Mouse (Mus musculus) v-Abl transformed pro-B cells (cell line): ENCODE measurements around the gene Mllt3.

Source experiments
- in situ Hi-C, 2 experiments: fragments of 400-800 bp; cut with MboI; formaldehyde crosslinking; loops; one replicate each; pipeline ENCODE4 v1.15.1; 2025; ENCODE audit not compliant: unreplicated experiment in 2 of 2

Gene Mllt3

GRCm38 (mm10) chr4:87800276-87800675, 232.9 kb downstream of the Mllt3 start:
- in situ Hi-C loops: loop anchor here in 1 of 2 experiments (25.0 kb wide), 1 partner anchor 1838 kb away; no protein-coding TSS in a partner anchor

GRCm38 (mm10) chr4:87799418-87799817, 233.7 kb downstream of the Mllt3 start:
- in situ Hi-C loops: no loop called here

- in situ Hi-C loops: no loop called here
These were observed 237.9 kb downstream of the Mllt3 start for GRCm38 (mm10) chr4:87795261-87795660.

- in situ Hi-C loops: loop anchor here in 1 of 2 experiments (5.0 kb wide), 2 partner anchors 103 to 508 kb away; no protein-coding TSS in a partner anchor
These were observed 238.9 kb downstream of the Mllt3 start for GRCm38 (mm10) chr4:87794216-87794615.

- in situ Hi-C loops: loop anchor here in 1 of 2 experiments (5.0 kb wide), 2 partner anchors 105 to 510 kb away; no protein-coding TSS in a partner anchor
These were observed 240.7 kb downstream of the Mllt3 start for GRCm38 (mm10) chr4:87792511-87792910.

- in situ Hi-C loops: loop anchor here (5.0 kb wide), 5 partner anchors 228 to 753 kb away; no protein-coding TSS in a partner anchor
These were observed 243.7 kb downstream of the Mllt3 start for GRCm38 (mm10) chr4:87789446-87789845.

GRCm38 (mm10) chr4:87788691-87789090, 244.5 kb downstream of the Mllt3 start:
- in situ Hi-C loops: loop anchor here (5.0 kb wide), 5 partner anchors 229 to 754 kb away; no protein-coding TSS in a partner anchor

GRCm38 (mm10) chr4:87785132-87786074, 247.8 kb downstream of the Mllt3 start:
- in situ Hi-C loops: loop anchor here (5.0 kb wide), 5 partner anchors 232 to 757 kb away; no protein-coding TSS in a partner anchor

GRCm38 (mm10) chr4:87783809-87784208, 249.4 kb downstream of the Mllt3 start:
- in situ Hi-C loops: no loop called here

GRCm38 (mm10) chr4:87781971-87782370, 251.2 kb downstream of the Mllt3 start:
- in situ Hi-C loops: no loop called here

GRCm38 (mm10) chr4:87775721-87776120, 257.4 kb downstream of the Mllt3 start:
- in situ Hi-C loops: no loop called here

GRCm38 (mm10) chr4:87774515-87774914, 258.6 kb downstream of the Mllt3 start:
- in situ Hi-C loops: no loop called here

GRCm38 (mm10) chr4:87767711-87768561, 265.2 kb downstream of the Mllt3 start:
- in situ Hi-C loops: no loop called here

GRCm38 (mm10) chr4:87765729-87766128, 267.4 kb downstream of the Mllt3 start:
- in situ Hi-C loops: no loop called here

- in situ Hi-C loops: no loop called here
These were observed 272.1 kb downstream of the Mllt3 start for GRCm38 (mm10) chr4:87761075-87761474.

GRCm38 (mm10) chr4:87760297-87760696, 272.9 kb downstream of the Mllt3 start:
- in situ Hi-C loops: no loop called here

GRCm38 (mm10) chr4:87759625-87760024, 273.5 kb downstream of the Mllt3 start:
- in situ Hi-C loops: no loop called here

- in situ Hi-C loops: no loop called here
These were observed 274.1 kb downstream of the Mllt3 start for GRCm38 (mm10) chr4:87759110-87759509.

GRCm38 (mm10) chr4:87751515-87751864, 281.7 kb downstream of the Mllt3 start:
- in situ Hi-C loops: no loop called here

- in situ Hi-C loops: no loop called here
These were observed 282.2 kb downstream of the Mllt3 start for GRCm38 (mm10) chr4:87750856-87751514.
